Mouse (Mus musculus) kidney, adult 2 months (tissue): ENCODE measurements at regions not wholly inside any gene's neighbourhood (a gene's known extent, or its start where the extent isn't known, plus 50 kb on each side); places are given as distances from the start of the nearest gene placed in this dataset.

Source experiments
- CTCF ChIP-seq: fragments of 200-500 bp; conservative IDR thresholded peaks from 2 replicates; pipeline ENCODE4 v1.5.1; 2011; ENCODE audit warnings: low read depth, mild to moderate bottlenecking, control low read depth, low read length, moderate library complexity, mixed read lengths; ENCODE audit not compliant: insufficient read depth, insufficient read length
- POLR2A ChIP-seq: fragments of 200-500 bp; IDR thresholded peaks from one replicate; pipeline ENCODE4 v1.6.1; 2011; ENCODE audit warnings: low read depth, low read length, control low read depth

DNA sequence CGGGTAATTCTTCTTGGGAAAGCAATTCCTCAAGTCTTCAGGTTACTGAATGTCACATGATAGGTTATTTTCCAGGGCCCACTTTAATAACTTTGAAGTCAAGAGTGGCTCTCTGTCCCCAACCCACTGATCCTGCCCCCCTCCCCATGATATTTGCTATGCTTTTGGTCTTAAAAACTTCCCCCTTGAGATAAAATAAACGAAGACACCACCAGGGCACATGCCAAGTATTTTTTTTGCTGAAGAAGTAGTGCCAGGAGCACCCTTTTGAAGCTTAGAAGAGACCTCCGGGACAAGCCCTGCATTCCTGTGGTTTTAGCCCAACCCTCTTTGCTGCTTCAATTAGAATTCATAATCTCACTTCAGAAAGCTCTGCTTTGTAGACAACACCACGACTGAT lies 78.8 kb upstream of the Ctsc start:
- TF ChIP-seq CTCF (no peak), POLR2A (no peak)
